Mouse (Mus musculus): ENCODE results near the gene Col7a1. TPM values are rescaled to one million over a fixed set of nuclear protein-coding genes. Genes with fewer than 3 reads are reported as not detected.

Gene Col7a1
- polyA plus RNA-seq, 1 experiment from 2014 or later, result 1.4 TPM

DNA sequence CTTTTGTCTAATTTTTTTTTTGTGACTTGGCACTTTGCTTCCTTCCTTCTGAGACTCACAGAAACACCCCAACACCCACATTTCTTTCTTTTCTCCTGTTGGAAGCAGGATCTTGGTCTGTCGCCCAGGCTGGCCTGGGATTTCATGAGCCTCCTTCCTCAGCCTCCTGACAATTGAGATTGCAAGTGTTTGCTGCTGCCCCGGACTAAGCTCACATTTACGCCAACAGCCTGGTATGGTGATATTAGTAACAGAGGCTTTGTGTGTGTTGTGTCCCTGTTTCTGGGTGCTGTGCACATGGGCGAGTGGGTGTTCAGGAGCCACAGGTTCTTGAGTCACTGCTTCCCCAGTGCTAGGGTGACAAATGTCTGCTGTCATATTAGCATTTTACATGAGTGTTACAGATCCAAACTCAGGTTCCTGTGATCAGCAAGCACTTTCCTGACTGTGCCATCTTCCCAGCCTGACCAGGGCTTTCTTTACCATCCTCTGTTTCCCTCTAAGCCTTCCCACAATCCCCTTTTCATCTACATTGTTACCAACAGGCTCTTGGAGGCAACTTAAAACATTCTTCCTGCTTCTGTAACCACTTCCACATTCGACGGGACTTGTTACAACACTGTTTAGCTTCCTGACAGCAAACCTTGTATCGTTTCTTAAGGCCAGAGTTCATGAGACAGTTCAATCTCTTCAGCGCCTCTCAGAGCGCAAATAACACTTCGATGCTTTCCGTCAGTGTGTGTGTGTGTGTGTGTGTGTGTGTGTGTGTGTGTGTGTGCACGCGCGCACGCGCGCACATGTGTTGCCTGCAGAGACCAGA, 69.7 kb downstream of the Col7a1 start:
- Histone ChIP-seq H3K9ac (no peak overlapping the region), H3K27me3 (no peaks in the 10 kb centered on the region), H3K4me3 (no peak overlapping the region), H3K4me1 (replicated peaks) (peaks cover 5% of the 10 kb centered on the region; the same call in 1 of the 2 replicates), H3K9me3 (replicated peaks) (no peaks in the 10 kb centered on the region), H3K36me3 (no peaks in the 10 kb centered on the region), H3K27ac (no peak overlapping the region), H3K4me2 (no peak overlapping the region)
- no peak for ATAC-seq (replicated peaks; ENCODE audit: insufficient number of reproducible peaks, insufficient read depth, low FRiP score, low read depth)
- 86% methylated on average over 17 of the region's 17 CpGs for whole genome bisulfite sequencing

DNA sequence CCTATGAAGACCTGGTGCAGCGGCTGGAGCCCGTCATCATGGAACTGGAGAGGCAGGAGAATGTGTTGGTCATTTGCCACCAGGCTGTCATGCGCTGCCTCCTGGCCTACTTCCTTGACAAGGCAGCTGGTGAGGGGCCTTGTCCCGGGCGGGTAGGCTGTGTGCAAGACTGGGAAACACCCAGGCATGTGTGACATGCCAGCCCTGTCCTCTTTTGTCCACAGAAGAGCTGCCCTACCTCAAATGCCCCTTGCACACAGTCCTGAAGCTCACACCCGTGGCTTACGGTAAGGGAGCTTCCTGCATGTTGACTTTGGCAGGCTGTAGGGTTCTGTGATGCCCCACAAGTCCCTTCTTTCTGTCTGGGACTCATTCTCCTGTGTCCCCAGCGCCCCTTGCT, 74.1 kb downstream of the Col7a1 start:
- H3K4me3 ChIP-seq, result no peak overlapping the region
- no peaks in the 10 kb centered on the region for H3K27me3 ChIP-seq
- WGBS, result 63% methylated on average over 8 of the region's 8 CpGs
- H3K4me2 ChIP-seq, result no peak overlapping the region
- H3K9ac ChIP-seq, result no peak overlapping the region
- H3K27ac ChIP-seq, result no peak overlapping the region; the same call in 1 of the 2 replicates
- no peak for ATAC-seq (replicated peaks; ENCODE audit: insufficient number of reproducible peaks, insufficient read depth, low FRiP score, low read depth)
- peaks cover 5% of the 10 kb centered on the region; the same call in 1 of the 2 replicates for H3K4me1 ChIP-seq (replicated peaks)
- H3K9me3 ChIP-seq (replicated peaks), result no peaks in the 10 kb centered on the region
- H3K36me3 ChIP-seq, result no peaks in the 10 kb centered on the region

GRCm38 (mm10) chr9:109028421-109028820, 75.0 kb downstream of the Col7a1 start:
- 75% methylated on average over 3 of the region's 3 CpGs for WGBS
- Histone ChIP-seq H3K27ac (no peak overlapping the region), H3K36me3 (no peaks in the 10 kb centered on the region), H3K9ac (no peak overlapping the region), H3K9me3 (replicated peaks) (no peaks in the 10 kb centered on the region), H3K4me2 (no peak overlapping the region), H3K4me1 (replicated peaks) (peaks cover 5% of the 10 kb centered on the region; the same call in 1 of the 2 replicates), H3K4me3 (no peak overlapping the region), H3K27me3 (no peaks in the 10 kb centered on the region)
- ATAC-seq (replicated peaks; ENCODE audit: insufficient number of reproducible peaks, insufficient read depth, low FRiP score, low read depth), result no peak

- Histone ChIP-seq H3K27ac (no peak overlapping the region), H3K4me3 (no peak overlapping the region), H3K9me3 (replicated peaks) (no peaks in the 10 kb centered on the region), H3K36me3 (no peaks in the 10 kb centered on the region), H3K9ac (no peak overlapping the region), H3K4me1 (replicated peaks) (peaks cover 5% of the 10 kb centered on the region; the same call in 1 of the 2 replicates), H3K4me2 (no peak overlapping the region), H3K27me3 (no peaks in the 10 kb centered on the region)
- 66% methylated on average over 5 of the region's 5 CpGs for WGBS
- ATAC-seq (replicated peaks; ENCODE audit: insufficient number of reproducible peaks, insufficient read depth, low FRiP score, low read depth), result no peak
Observed at GRCm38 (mm10) chr9:109028919-109029318, 75.5 kb downstream of the Col7a1 start.

DNA sequence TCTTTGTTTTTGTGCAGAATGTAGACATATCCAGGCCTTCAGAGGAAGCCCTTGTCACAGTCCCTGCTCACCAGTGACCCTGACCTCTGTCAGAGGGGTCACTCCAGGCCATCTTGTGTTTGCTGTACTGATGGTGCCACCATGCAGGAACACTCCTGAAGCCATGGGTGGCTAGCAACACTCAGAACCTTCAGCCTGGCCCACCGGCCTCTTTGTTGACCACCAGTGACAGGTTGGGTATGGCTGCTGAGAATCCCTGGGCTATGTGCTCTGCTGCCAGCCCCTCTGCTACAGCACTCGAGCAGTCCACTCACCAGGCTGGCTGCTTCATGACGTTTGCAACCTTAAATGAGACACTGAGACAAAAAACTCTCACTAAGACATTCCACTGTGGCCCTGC, 76.9 kb downstream of the Col7a1 start:
- no peak overlapping the region for H3K9ac ChIP-seq
- no peaks in the 10 kb centered on the region for H3K27me3 ChIP-seq
- 60% methylated on average over 3 of the region's 3 CpGs for WGBS
- H3K36me3 ChIP-seq, result no peaks in the 10 kb centered on the region
- no peak overlapping the region for H3K27ac ChIP-seq
- peaks cover 5% of the 10 kb centered on the region; the same call in 1 of the 2 replicates for H3K4me1 ChIP-seq (replicated peaks)
- no peak overlapping the region for H3K4me3 ChIP-seq
- H3K9me3 ChIP-seq (replicated peaks), result no peaks in the 10 kb centered on the region
- no peak for ATAC-seq (replicated peaks; ENCODE audit: insufficient number of reproducible peaks, insufficient read depth, low FRiP score, low read depth)
- H3K4me2 ChIP-seq, result no peak overlapping the region

DNA sequence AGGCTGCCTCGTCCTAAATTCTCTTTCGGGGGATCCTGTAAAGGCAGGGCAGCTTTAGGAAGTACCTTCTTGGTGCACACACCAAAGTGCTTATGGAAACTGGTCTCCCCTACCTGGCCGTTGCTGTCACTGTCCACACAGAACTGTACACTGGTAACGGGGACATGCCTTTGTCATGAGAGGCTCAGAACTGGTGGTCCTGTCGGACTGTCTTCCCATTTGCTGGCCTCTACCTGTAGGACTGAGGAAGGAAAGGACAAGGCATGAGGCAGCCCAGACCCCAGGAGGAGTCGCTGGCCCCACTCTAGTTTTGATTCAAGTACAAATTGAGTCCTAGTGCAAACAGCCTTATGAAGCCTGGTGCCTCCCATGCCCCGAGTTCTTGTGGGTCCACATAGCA, 77.6 kb downstream of the Col7a1 start:
- Histone ChIP-seq H3K27me3 (no peaks in the 10 kb centered on the region), H3K36me3 (no peaks in the 10 kb centered on the region), H3K9ac (no peak overlapping the region), H3K4me2 (no peak overlapping the region), H3K27ac (no peak overlapping the region), H3K9me3 (replicated peaks) (no peaks in the 10 kb centered on the region), H3K4me3 (no peak overlapping the region), H3K4me1 (replicated peaks) (peaks cover 5% of the 10 kb centered on the region; the same call in 1 of the 2 replicates)
- 89% methylated on average over 7 of the region's 7 CpGs for WGBS
- ATAC-seq (replicated peaks; ENCODE audit: insufficient number of reproducible peaks, insufficient read depth, low FRiP score, low read depth), result no peak

DNA sequence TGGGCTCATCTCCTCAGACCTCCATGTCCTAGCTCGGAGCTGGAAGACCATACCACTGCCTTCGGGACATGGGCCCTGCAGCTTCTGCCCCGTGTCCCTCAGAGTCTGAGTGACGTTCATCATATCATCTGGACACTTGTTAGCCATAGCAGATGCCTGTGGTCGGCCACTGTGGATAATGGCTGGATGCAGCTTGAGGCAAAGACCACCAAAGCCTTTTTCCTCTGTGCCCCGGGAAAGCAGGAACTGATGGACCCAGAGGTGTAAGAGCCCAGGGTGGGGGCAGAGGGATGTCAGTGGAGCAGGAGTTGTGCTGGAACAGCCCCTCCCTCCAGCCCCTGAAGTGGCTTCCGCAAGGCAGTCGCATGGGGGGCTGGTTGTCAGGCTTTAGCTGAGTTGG, 78.3 kb downstream of the Col7a1 start:
- 81% methylated on average over 8 of the region's 8 CpGs for WGBS
- Histone ChIP-seq H3K27ac (no peak overlapping the region), H3K4me3 (no peak overlapping the region), H3K27me3 (no peaks in the 10 kb centered on the region), H3K9ac (no peak overlapping the region), H3K4me1 (replicated peaks) (peaks cover 5% of the 10 kb centered on the region; the same call in 1 of the 2 replicates), H3K4me2 (no peak overlapping the region), H3K9me3 (replicated peaks) (no peaks in the 10 kb centered on the region), H3K36me3 (no peaks in the 10 kb centered on the region)
- no peak for ATAC-seq (replicated peaks; ENCODE audit: insufficient number of reproducible peaks, insufficient read depth, low FRiP score, low read depth)

GRCm38 (mm10) chr9:109032435-109032834, 79.0 kb downstream of the Col7a1 start:
- whole genome bisulfite sequencing, result 76% methylated on average over 6 of the region's 6 CpGs
- H3K4me3 ChIP-seq, result no peak overlapping the region
- no peak overlapping the region for H3K4me2 ChIP-seq
- H3K4me1 ChIP-seq (replicated peaks), result 0 out of 2 replicates have a peak, but pooled peaks cover 2% of the 10 kb centered on the region
- H3K27me3 ChIP-seq, result no peaks in the 10 kb centered on the region
- no peaks in the 10 kb centered on the region for H3K36me3 ChIP-seq
- no peak for ATAC-seq (replicated peaks; ENCODE audit: insufficient number of reproducible peaks, insufficient read depth, low FRiP score, low read depth)
- no peak overlapping the region for H3K27ac ChIP-seq
- no peaks in the 10 kb centered on the region for H3K9me3 ChIP-seq (replicated peaks)
- H3K9ac ChIP-seq, result no peak overlapping the region

MicroRNAs encoded within 50 kb of the gene (microRNA counts, 519-probe panel; counts per million panel counts)
- not detected for microRNA mmu-miR-711

Small RNA genes within 50 kb of the gene (microRNA-seq; reads per million reads assigned to microRNA genes)
- gene Mir711, result not detected

Other genes with a start within 250 kb of the Col7a1 start
- gene Ip6k2, start 169.8 kb upstream of the Col7a1 start, polyA plus RNA-seq (2015; fragmentation: Nextera tagmentation; extraction: Ambion mirVana), result 28.8 and 36.3 TPM in 2 replicates
- gene Nckipsd, start 145.2 kb upstream of the Col7a1 start, polyA plus RNA-seq (2015; fragmentation: Nextera tagmentation; extraction: Ambion mirVana), result 9.7 and 14.5 TPM in 2 replicates
- 0.06 and 0.22 TPM in 2 replicates for gene Celsr3, start 127.3 kb upstream of the Col7a1 start, polyA plus RNA-seq (2015; fragmentation: Nextera tagmentation; extraction: Ambion mirVana)
- 5.5 and 6.9 TPM in 2 replicates for gene Slc26a6, start 100.3 kb upstream of the Col7a1 start, polyA plus RNA-seq (2015; fragmentation: Nextera tagmentation; extraction: Ambion mirVana)
- not detected in 2 replicates for gene Tmem89, start 39.0 kb upstream of the Col7a1 start, polyA plus RNA-seq (2015; fragmentation: Nextera tagmentation; extraction: Ambion mirVana)
- gene Uqcrc1, start 17.0 kb upstream of the Col7a1 start, polyA plus RNA-seq (2015; fragmentation: Nextera tagmentation; extraction: Ambion mirVana), result 885 and 887 TPM in 2 replicates
- not detected in 2 replicates for gene Ucn2, start 32.4 kb downstream of the Col7a1 start, polyA plus RNA-seq (2015; fragmentation: Nextera tagmentation; extraction: Ambion mirVana)
- 3.3 and 5.4 TPM in 2 replicates for gene Pfkfb4, start 38.2 kb downstream of the Col7a1 start, polyA plus RNA-seq (2015; fragmentation: Nextera tagmentation; extraction: Ambion mirVana)
- 64.9 and 86.2 TPM in 2 replicates for gene Shisa5, start 85.0 kb downstream of the Col7a1 start, polyA plus RNA-seq (2015; fragmentation: Nextera tagmentation; extraction: Ambion mirVana)
- gene Trex1, start 106.1 kb downstream of the Col7a1 start, polyA plus RNA-seq (2015; fragmentation: Nextera tagmentation; extraction: Ambion mirVana), result 9.2 and 13.6 TPM in 2 replicates
- 15.9 and 18.2 TPM in 2 replicates for gene Atrip, start 120.5 kb downstream of the Col7a1 start, polyA plus RNA-seq (2015; fragmentation: Nextera tagmentation; extraction: Ambion mirVana)
- 14.2 and 14.3 TPM in 2 replicates for gene Ccdc51, start 128.9 kb downstream of the Col7a1 start, polyA plus RNA-seq (2015; fragmentation: Nextera tagmentation; extraction: Ambion mirVana)
- 417 and 539 TPM in 2 replicates for gene Tma7, start 129.0 kb downstream of the Col7a1 start, polyA plus RNA-seq (2015; fragmentation: Nextera tagmentation; extraction: Ambion mirVana)
- gene Plxnb1, start 141.8 kb downstream of the Col7a1 start, polyA plus RNA-seq (2015; fragmentation: Nextera tagmentation; extraction: Ambion mirVana), result 6.3 and 10.3 TPM in 2 replicates
- not detected in 2 replicates for gene Fbxw21, start 208.5 kb downstream of the Col7a1 start, polyA plus RNA-seq (2015; fragmentation: Nextera tagmentation; extraction: Ambion mirVana)
- gene Fbxw13, start 242.4 kb downstream of the Col7a1 start, polyA plus RNA-seq (2015; fragmentation: Nextera tagmentation; extraction: Ambion mirVana), result not detected in 2 replicates